Mouse (Mus musculus) cortical plate, adult 2 months (tissue): ENCODE data around the gene Akna.

Source experiments
- CTCF ChIP-seq: fragments of 200-500 bp; IDR thresholded peaks from 2 replicates; pipeline ENCODE4 v1.5.1; 2011; ENCODE audit warnings: mild to moderate bottlenecking, control low read depth, low read length; ENCODE audit not compliant: insufficient read depth; ENCODE audit errors: extremely low read depth
- POLR2A ChIP-seq: fragments of 200-500 bp; IDR thresholded peaks from 2 replicates; pipeline ENCODE4 v1.6.1; 2011; ENCODE audit warnings: mild to moderate bottlenecking, low read length, control low read depth; ENCODE audit not compliant: insufficient read depth; ENCODE audit errors: extremely low read depth

GRCm38 (mm10) chr4:63437119-63437815, 34.1 kb upstream of the Akna start:
- no peak for TF ChIP-seq CTCF
- no peak for TF ChIP-seq POLR2A
